Mouse (Mus musculus): ENCODE data around the gene Crhr1.

- TF ChIP-seq POLR2A (IDR thresholded peaks at IDR 0.05; ENCODE audit: control insufficient read depth, extremely low read depth, insufficient read depth, low read length, poor library complexity) (no peak), CTCF (IDR thresholded peaks at IDR 0.05; ENCODE audit: borderline replicate concordance, control insufficient read depth, extremely low read depth, insufficient read depth, low read length, poor library complexity) (no peak)
Observed at GRCm38 (mm10) chr11:104090769-104091168, 41.9 kb upstream of the Crhr1 start.
